Mouse (Mus musculus) ES-CJ7 (cell line): ENCODE data around the gene Gm10750.
"Not testable (repeated sequence)": the region's sequence is repeated elsewhere in the genome, so short reads cannot be mapped to it uniquely, and the experiment has no call there.

Experiments used
- DNase-seq: peaks from one replicate; pipeline ENCODE4 v3.0.0; 2011; ENCODE audit warnings: low read depth, low spot score

Gm10750 gene

DNA sequence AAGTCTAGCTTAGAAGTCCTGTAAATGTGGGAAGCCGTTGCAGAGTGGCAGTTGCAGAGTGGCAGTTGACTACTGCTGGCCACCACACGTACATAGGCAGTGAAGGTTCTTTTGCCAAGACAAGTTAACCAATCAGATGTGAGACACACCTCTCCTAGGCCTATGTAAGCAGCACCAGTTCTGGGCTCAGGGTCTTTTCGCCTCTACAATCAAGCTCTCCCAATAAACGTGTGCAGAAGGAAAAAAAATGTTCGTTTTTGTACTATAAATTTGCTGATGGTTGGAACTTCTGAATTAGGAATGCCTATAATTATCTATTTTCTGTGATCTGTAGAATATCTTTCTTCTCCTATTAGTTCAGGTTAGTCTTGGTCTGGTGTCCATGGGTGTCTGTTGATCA, at the start of gene Gm10750:
Gm10750 (minus strand) TSS at position 101 of the 400 bp plus-strand sequence.
- not testable (repeated sequence) for DNase-seq

DNA sequence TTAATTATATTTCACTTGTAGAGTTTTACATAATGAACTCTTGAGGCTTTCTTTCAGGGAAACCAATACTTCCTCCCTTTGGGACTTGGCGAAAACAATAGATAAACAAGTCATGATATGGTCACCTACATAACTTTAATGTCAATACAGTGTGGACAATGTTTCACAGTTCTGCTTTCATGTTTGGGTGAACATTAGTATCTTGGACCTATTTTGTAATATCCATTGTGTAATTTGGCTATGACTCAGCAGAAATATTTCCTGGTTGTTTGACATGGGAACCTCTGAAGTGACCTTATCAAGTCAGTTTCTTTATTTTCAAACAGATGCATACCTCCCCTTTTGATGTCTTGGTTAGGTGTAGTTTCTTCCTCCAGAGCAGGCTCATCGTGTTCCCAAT, 12.2 kb downstream of the Gm10750 start:
- DNase-seq, result no peak

- DNase-seq, result no peak
These were observed 13.9 kb downstream of the Gm10750 start, which contains the start of gene Gm1330 for GRCm38 (mm10) chr2:149003151-149003550. Gene Gm1330 (minus strand): TSS chr2:149003251.

DNA sequence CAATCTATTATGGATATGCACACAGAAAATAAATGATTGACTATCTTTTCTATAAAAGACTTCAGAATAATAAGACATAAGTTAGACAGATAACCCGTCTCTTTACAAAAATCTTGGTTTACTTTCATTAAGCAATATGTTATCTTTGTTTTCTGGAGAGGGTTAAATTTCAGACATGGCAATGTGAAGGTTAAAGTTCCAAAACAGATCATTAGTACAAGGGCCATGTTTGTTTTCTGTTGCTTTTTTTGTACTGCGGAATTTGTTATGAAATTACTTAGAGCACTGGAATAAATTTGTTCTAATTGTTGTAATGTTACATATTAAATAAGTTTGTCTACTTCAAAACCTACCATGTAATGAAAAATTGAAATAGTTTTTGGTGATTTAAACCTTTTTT, 21.9 kb downstream of the Gm10750 start:
- DNase-seq, result no peak
